Mouse (Mus musculus) intestine, postnatal 0 days (tissue): Measurements from ENCODE around the gene Il17ra. TPM values are rescaled to one million over a fixed set of nuclear protein-coding genes. Genes with fewer than 3 reads are reported as not detected.
A peak's percentile ranks its signal among the peaks of the same experiment; 100 is the strongest.

ENCODE experiments used
- ATAC-seq: fragments of 200-750 bp; cut with Nextera tagmentation; 2 replicates; pipeline ENCODE4 v1.8.0; 2017; ENCODE audit warnings: mild to moderate bottlenecking, moderate TSS enrichment, moderate library complexity
- H3K27ac ChIP-seq: fragments of 300-500 bp; sonication (generic); 2 replicates; pipeline ENCODE4 v1.5.1; 2014; ENCODE audit warnings: mild to moderate bottlenecking, low read depth, low read length, moderate library complexity
- H3K27me3 ChIP-seq: fragments of 300-500 bp; sonication (generic); replicated peaks from 2 replicates; pipeline ENCODE4 v1.6.1; 2014; ENCODE audit warnings: low read length, mixed read lengths; ENCODE audit not compliant: control insufficient read depth, insufficient read depth
- H3K36me3 ChIP-seq: fragments of 300-500 bp; sonication (generic); 2 replicates; pipeline ENCODE4 v1.6.1; 2014; ENCODE audit warnings: mild to moderate bottlenecking, moderate library complexity; ENCODE audit not compliant: control insufficient read depth, insufficient read depth
- H3K4me1 ChIP-seq: fragments of 300-500 bp; sonication (generic); replicated peaks from 2 replicates; pipeline ENCODE4 v1.6.1; 2014; ENCODE audit warnings: antibody characterized with exemption, low read length, mixed read lengths; ENCODE audit not compliant: control insufficient read depth, insufficient read depth
- H3K4me2 ChIP-seq: fragments of 300-500 bp; sonication (generic); replicated peaks from 2 replicates; pipeline ENCODE4 v1.6.1; 2014; ENCODE audit warnings: low read depth, mild to moderate bottlenecking, moderate library complexity
- H3K4me3 ChIP-seq: fragments of 300-500 bp; sonication (generic); 2 replicates; pipeline ENCODE4 v1.5.1; 2014; ENCODE audit warnings: low read depth, low read length
- H3K9ac ChIP-seq: fragments of 300-500 bp; sonication (generic); 2 replicates; pipeline ENCODE4 v1.6.1; 2014; ENCODE audit warnings: mild to moderate bottlenecking, low read depth, low read length
- H3K9me3 ChIP-seq: fragments of 300-500 bp; sonication (generic); 2 replicates; pipeline ENCODE4 v1.6.1; 2016; ENCODE audit warnings: mixed run types; ENCODE audit not compliant: control insufficient read depth
- CTCF ChIP-seq: sonication (generic); IDR thresholded peaks from 2 replicates; pipeline ENCODE4 v1.5.1; 2016; ENCODE audit warnings: low read depth, mild to moderate bottlenecking, control low read depth, antibody characterized with exemption, moderate library complexity
- WGBS: fragments of 180-500 bp; shearing (Covaris S2); extraction: QIAGEN DNeasy Blood & Tissue Kit; methylation state at CpG from one replicate; pipeline ENCODE4 v1.1.7; 2014; 5-methylcytosine and 5-hydroxymethylcytosine counted together
- polyA plus RNA-seq: library from polyadenylated mRNA; unstranded; fragments of >200 nt; fragmentation: Nextera tagmentation; extraction: Ambion mirVana; gene quantifications from 2 replicates; pipeline ENCODE4 v1.2.1, GENCODE M21; 2015

Gene Il17ra
- polyA plus RNA-seq, 1 experiment from 2014 or later, result 4.1 TPM

DNA sequence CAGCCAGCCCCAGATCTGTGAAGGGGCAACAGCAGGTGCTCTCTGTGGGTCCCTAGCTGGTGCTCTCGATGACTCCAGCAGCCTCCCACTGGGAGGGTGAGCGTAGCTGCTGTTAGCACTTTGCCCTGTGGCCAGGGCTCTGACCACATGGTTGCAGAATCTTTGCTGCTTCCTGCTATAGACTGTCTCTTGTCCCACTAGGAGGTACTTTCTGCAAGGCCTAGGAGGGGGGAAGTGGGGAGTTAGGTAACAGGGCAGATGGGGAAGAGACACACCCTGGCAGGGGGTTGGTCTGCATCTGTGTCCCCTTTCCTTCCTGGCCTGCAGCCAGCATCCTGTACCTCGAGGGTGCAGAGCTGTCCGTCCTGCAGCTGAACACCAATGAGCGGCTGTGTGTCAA is 10.4 kb downstream of the Il17ra start:
- no peaks in the 10 kb centered on the region for H3K27me3 ChIP-seq
- H3K27ac ChIP-seq, result no peak overlapping the region
- no peak for ATAC-seq
- H3K4me2 ChIP-seq, result no peak overlapping the region
- TF ChIP-seq CTCF, result no peak
- 56% methylated on average over 5 of the region's 5 CpGs for WGBS
- H3K4me3 ChIP-seq, result no peak overlapping the region
- 0 out of 2 replicates have a peak, but pooled peaks cover 8% of the 10 kb centered on the region for H3K36me3 ChIP-seq
- H3K9ac ChIP-seq, result no peak overlapping the region
- H3K4me1 ChIP-seq, result no peaks in the 10 kb centered on the region
- H3K9me3 ChIP-seq, result no peaks in the 10 kb centered on the region

DNA sequence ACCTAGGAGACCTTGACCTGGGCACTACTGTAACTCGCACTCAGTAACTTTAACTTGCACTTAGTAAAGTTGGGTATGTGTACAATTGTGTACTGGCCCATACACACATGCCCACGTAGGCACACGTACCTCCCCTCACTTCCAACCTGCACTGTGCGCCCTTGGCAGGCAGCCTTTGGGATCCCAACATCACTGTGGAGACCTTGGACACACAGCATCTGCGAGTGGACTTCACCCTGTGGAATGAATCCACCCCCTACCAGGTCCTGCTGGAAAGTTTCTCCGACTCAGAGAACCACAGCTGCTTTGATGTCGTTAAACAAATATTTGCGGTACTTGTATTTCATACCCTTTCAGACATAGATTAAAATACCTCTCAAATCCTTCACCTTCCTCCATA is 12.2 kb downstream of the Il17ra start:
- no peak overlapping the region for H3K27ac ChIP-seq

DNA sequence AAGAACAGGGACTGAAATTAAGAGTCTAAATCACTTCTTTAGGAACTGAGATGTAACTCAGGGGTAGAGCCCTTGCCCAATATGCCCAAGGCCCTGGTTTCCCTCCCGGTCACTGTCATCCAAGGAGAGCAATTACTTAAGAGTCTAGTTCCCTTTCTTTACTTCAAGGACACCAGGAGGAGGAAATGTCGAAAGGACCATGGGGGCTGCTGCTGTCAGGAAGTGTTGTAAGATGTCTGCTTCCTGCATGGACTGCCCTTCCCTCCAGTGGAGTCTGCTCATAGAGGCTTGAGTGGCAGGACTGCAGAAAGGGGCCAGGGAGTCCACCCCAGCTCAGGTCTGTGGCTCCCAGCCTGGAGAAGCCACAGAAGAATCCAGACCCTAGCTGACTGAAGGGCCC is 16.3 kb downstream of the Il17ra start:
- Histone ChIP-seq H3K4me1 (no peaks in the 10 kb centered on the region), H3K36me3 (peaks cover 34% of the 10 kb centered on the region; the same call in 1 of the 2 replicates), H3K4me3 (no peak overlapping the region), H3K4me2 (no peak overlapping the region), H3K9me3 (no peaks in the 10 kb centered on the region), H3K27me3 (no peaks in the 10 kb centered on the region), H3K9ac (no peak overlapping the region), H3K27ac (no peak overlapping the region)
- WGBS, result 82% methylated on average over 2 of the region's 2 CpGs
- no peak for ATAC-seq
- TF ChIP-seq CTCF, result no peak

More for the DNA sequence above, 12.2 kb downstream of the Il17ra start:
- TF ChIP-seq CTCF, result no peak
- Histone ChIP-seq H3K4me1 (no peaks in the 10 kb centered on the region), H3K27me3 (no peaks in the 10 kb centered on the region), H3K4me3 (no peak overlapping the region), H3K9me3 (no peaks in the 10 kb centered on the region), H3K4me2 (no peak overlapping the region), H3K36me3 (peaks cover 22% of the 10 kb centered on the region; the same call in 1 of the 2 replicates), H3K9ac (no peak overlapping the region)
- WGBS, result 59% methylated on average over 8 of the region's 8 CpGs
- ATAC-seq, result no peak

DNA sequence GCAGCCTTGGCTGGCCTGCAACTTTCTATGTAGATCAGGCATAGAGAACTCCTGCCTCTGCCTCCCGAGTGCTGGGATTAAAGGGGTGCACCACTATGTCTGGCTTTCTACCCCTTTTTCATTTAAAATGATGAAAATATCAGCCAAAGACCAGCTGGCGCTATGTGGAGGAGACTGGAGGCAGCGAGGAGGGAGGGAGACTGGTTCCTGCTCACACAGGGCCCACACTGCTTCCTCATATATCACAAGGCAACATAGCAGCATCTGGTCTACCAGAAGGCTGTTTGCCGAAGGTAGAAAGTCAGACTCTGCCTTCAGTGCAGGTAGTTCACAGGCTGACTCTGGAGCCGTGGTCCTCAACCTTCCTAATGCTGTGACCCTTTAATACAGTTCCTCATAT is 17.3 kb downstream of the Il17ra start:
- peaks cover 34% of the 10 kb centered on the region; the same call in 1 of the 2 replicates for H3K36me3 ChIP-seq
- H3K4me3 ChIP-seq, result no peak overlapping the region
- no peak overlapping the region for H3K27ac ChIP-seq
- H3K4me2 ChIP-seq, result no peak overlapping the region
- TF ChIP-seq CTCF, result no peak
- no peaks in the 10 kb centered on the region for H3K4me1 ChIP-seq
- H3K9me3 ChIP-seq, result no peaks in the 10 kb centered on the region
- no peak overlapping the region for H3K9ac ChIP-seq
- WGBS, result 86% methylated on average over 5 of the region's 5 CpGs
- no peak for ATAC-seq
- no peaks in the 10 kb centered on the region for H3K27me3 ChIP-seq

DNA sequence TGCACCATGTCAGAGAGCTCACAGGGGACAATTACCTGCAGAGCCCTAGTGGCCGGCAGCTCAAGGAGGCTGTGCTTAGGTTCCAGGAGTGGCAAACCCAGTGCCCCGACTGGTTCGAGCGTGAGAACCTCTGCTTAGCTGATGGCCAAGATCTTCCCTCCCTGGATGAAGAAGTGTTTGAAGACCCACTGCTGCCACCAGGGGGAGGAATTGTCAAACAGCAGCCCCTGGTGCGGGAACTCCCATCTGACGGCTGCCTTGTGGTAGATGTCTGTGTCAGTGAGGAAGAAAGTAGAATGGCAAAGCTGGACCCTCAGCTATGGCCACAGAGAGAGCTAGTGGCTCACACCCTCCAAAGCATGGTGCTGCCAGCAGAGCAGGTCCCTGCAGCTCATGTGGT is 18.5 kb downstream of the Il17ra start:
- no peak for ATAC-seq
- H3K36me3 ChIP-seq, result peaks cover 34% of the 10 kb centered on the region; the same call in 1 of the 2 replicates
- no peak overlapping the region for H3K4me2 ChIP-seq
- TF ChIP-seq CTCF, result peak; percentile 54
- H3K27ac ChIP-seq, result no peak overlapping the region
- no peak overlapping the region for H3K4me3 ChIP-seq
- no peaks in the 10 kb centered on the region for H3K9me3 ChIP-seq
- H3K27me3 ChIP-seq, result no peaks in the 10 kb centered on the region
- H3K4me1 ChIP-seq, result no peaks in the 10 kb centered on the region
- 94% methylated on average over 6 of the region's 6 CpGs for WGBS
- H3K9ac ChIP-seq, result no peak overlapping the region

DNA sequence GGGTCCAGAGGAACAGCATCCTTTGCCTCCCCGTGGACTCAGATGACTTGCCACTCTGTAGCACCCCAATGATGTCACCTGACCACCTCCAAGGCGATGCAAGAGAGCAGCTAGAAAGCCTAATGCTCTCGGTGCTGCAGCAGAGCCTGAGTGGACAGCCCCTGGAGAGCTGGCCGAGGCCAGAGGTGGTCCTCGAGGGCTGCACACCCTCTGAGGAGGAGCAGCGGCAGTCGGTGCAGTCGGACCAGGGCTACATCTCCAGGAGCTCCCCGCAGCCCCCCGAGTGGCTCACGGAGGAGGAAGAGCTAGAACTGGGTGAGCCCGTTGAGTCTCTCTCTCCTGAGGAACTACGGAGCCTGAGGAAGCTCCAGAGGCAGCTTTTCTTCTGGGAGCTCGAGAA is 19.0 kb downstream of the Il17ra start:
- Histone ChIP-seq H3K4me3 (no peak overlapping the region), H3K4me2 (no peak overlapping the region), H3K27me3 (no peaks in the 10 kb centered on the region), H3K4me1 (no peaks in the 10 kb centered on the region), H3K9ac (no peak overlapping the region), H3K36me3 (peaks cover 34% of the 10 kb centered on the region; the same call in 1 of the 2 replicates), H3K27ac (no peak overlapping the region), H3K9me3 (no peaks in the 10 kb centered on the region)
- no peak for TF ChIP-seq CTCF
- WGBS, result 91% methylated on average over 14 of the region's 14 CpGs
- ATAC-seq, result no peak

DNA sequence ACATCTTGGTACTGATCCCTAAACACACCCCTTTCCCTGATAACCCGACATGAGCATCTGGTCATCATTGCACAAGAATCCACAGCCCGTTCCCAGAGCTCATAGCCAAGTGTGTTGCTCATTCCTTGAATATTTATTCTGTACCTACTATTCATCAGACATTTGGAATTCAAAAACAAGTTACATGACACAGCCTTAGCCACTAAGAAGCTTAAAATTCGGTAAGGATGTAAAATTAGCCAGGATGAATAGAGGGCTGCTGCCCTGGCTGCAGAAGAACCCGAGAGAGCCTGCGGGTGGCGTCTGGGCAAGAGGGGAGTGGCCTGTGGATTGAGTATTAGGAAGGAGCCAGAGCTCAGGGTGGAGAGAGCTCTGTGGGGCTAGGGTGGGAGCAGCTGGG is 19.7 kb downstream of the Il17ra start:
- no peak overlapping the region for H3K4me3 ChIP-seq
- WGBS, result 33% methylated on average over 6 of the region's 6 CpGs
- H3K9me3 ChIP-seq, result no peaks in the 10 kb centered on the region
- no peak for ATAC-seq
- no peak for TF ChIP-seq CTCF
- H3K27ac ChIP-seq, result no peak overlapping the region
- H3K4me1 ChIP-seq, result no peaks in the 10 kb centered on the region
- peaks cover 33% of the 10 kb centered on the region; the same call in 1 of the 2 replicates for H3K36me3 ChIP-seq
- no peaks in the 10 kb centered on the region for H3K27me3 ChIP-seq
- no peak overlapping the region for H3K9ac ChIP-seq
- no peak overlapping the region for H3K4me2 ChIP-seq
